Mouse (Mus musculus): ENCODE results near the gene Srgap3. TPM values are rescaled to one million over a fixed set of nuclear protein-coding genes. Genes with fewer than 3 reads are reported as not detected.

Srgap3 gene
- polyA plus RNA-seq, 1 experiment: 1.6 TPM

GRCm38 (mm10) chr6:112788174-112788573, 158.9 kb downstream of the Srgap3 start:
- DNase-seq: no peak
- Histone ChIP-seq H3K4me3 (replicated peaks; ENCODE audit: extremely low read depth, low read depth, low read length) (no peak overlapping the region), H3K4me1 (ENCODE audit: control insufficient read depth, insufficient read depth, low read length) (no peaks in the 10 kb centered on the region)
- WGBS: 70% methylated on average over 1 of the region's 1 CpGs
- TF ChIP-seq POLR2A (IDR thresholded peaks at IDR 0.05; ENCODE audit: borderline replicate concordance, extremely low read depth, low read depth, low read length): no peak
- TF ChIP-seq CTCF (IDR thresholded peaks at IDR 0.05; ENCODE audit: insufficient read depth, low read length): no peak

GRCm38 (mm10) chr6:112781409-112782093, 165.5 kb downstream of the Srgap3 start:
- 67% methylated on average over 10 of the region's 10 CpGs for WGBS
- Histone ChIP-seq H3K4me3 (replicated peaks; ENCODE audit: extremely low read depth, low read depth, low read length) (no peak overlapping the region), H3K4me1 (ENCODE audit: control insufficient read depth, insufficient read depth, low read length) (no peaks in the 10 kb centered on the region)
- DNase-seq: no peak
- TF ChIP-seq CTCF (IDR thresholded peaks at IDR 0.05; ENCODE audit: insufficient read depth, low read length) (0 out of 2 replicates have a peak, but pooled peaks have one; percentile 27), POLR2A (IDR thresholded peaks at IDR 0.05; ENCODE audit: borderline replicate concordance, extremely low read depth, low read depth, low read length) (no peak)

- TF ChIP-seq CTCF (IDR thresholded peaks at IDR 0.05; ENCODE audit: insufficient read depth, low read length) (no peak), POLR2A (IDR thresholded peaks at IDR 0.05; ENCODE audit: borderline replicate concordance, extremely low read depth, low read depth, low read length) (no peak)
- H3K4me3 ChIP-seq (replicated peaks; ENCODE audit: extremely low read depth, low read depth, low read length): no peak overlapping the region
- no peaks in the 10 kb centered on the region for H3K4me1 ChIP-seq (ENCODE audit: control insufficient read depth, insufficient read depth, low read length)
- DNase-seq: no peak
- 53% methylated on average over 3 of the region's 3 CpGs for WGBS
Observed at GRCm38 (mm10) chr6:112778211-112778610, 168.9 kb downstream of the Srgap3 start.

- 84% methylated on average over 6 of the region's 6 CpGs for WGBS
- TF ChIP-seq CTCF (IDR thresholded peaks at IDR 0.05; ENCODE audit: insufficient read depth, low read length) (no peak), POLR2A (IDR thresholded peaks at IDR 0.05; ENCODE audit: borderline replicate concordance, extremely low read depth, low read depth, low read length) (no peak)
- no peak for DNase-seq
Observed at GRCm38 (mm10) chr6:112776718-112777117, 170.3 kb downstream of the Srgap3 start.

GRCm38 (mm10) chr6:112773754-112774153, 173.3 kb downstream of the Srgap3 start:
- no peak for DNase-seq
- TF ChIP-seq POLR2A (IDR thresholded peaks at IDR 0.05; ENCODE audit: borderline replicate concordance, extremely low read depth, low read depth, low read length) (no peak), CTCF (IDR thresholded peaks at IDR 0.05; ENCODE audit: insufficient read depth, low read length) (no peak)
- H3K4me3 ChIP-seq (replicated peaks; ENCODE audit: extremely low read depth, low read depth, low read length): no peak overlapping the region
- no peaks in the 10 kb centered on the region for H3K4me1 ChIP-seq (ENCODE audit: control insufficient read depth, insufficient read depth, low read length)
- 84% methylated on average over 7 of the region's 7 CpGs for WGBS

More at GRCm38 (mm10) chr6:112776718-112777117, 170.3 kb downstream of the Srgap3 start:
- no peaks in the 10 kb centered on the region for H3K4me1 ChIP-seq (ENCODE audit: control insufficient read depth, insufficient read depth, low read length)
- no peak overlapping the region for H3K4me3 ChIP-seq (replicated peaks; ENCODE audit: extremely low read depth, low read depth, low read length)

GRCm38 (mm10) chr6:112770996-112771395, 176.1 kb downstream of the Srgap3 start:
- TF ChIP-seq CTCF (IDR thresholded peaks at IDR 0.05; ENCODE audit: insufficient read depth, low read length) (no peak), POLR2A (IDR thresholded peaks at IDR 0.05; ENCODE audit: borderline replicate concordance, extremely low read depth, low read depth, low read length) (no peak)
- WGBS: 81% methylated on average over 2 of the region's 2 CpGs

GRCm38 (mm10) chr6:112758541-112758940, 188.5 kb downstream of the Srgap3 start:
- TF ChIP-seq POLR2A (IDR thresholded peaks at IDR 0.05; ENCODE audit: borderline replicate concordance, extremely low read depth, low read depth, low read length): no peak
- no peak for TF ChIP-seq CTCF (IDR thresholded peaks at IDR 0.05; ENCODE audit: insufficient read depth, low read length)
- no peaks in the 10 kb centered on the region for H3K4me1 ChIP-seq (ENCODE audit: control insufficient read depth, insufficient read depth, low read length)
- no peak overlapping the region for H3K4me3 ChIP-seq (replicated peaks; ENCODE audit: extremely low read depth, low read depth, low read length)
- no peak for DNase-seq
- WGBS: 52% methylated on average over 4 of the region's 4 CpGs

More at GRCm38 (mm10) chr6:112770996-112771395, 176.1 kb downstream of the Srgap3 start:
- H3K4me3 ChIP-seq (replicated peaks; ENCODE audit: extremely low read depth, low read depth, low read length): no peak overlapping the region
- H3K4me1 ChIP-seq (ENCODE audit: control insufficient read depth, insufficient read depth, low read length): no peaks in the 10 kb centered on the region
- DNase-seq: no peak

- H3K4me1 ChIP-seq (ENCODE audit: control insufficient read depth, insufficient read depth, low read length): no peaks in the 10 kb centered on the region
- no peak for DNase-seq
- no peak overlapping the region for H3K4me3 ChIP-seq (replicated peaks; ENCODE audit: extremely low read depth, low read depth, low read length)
- TF ChIP-seq POLR2A (IDR thresholded peaks at IDR 0.05; ENCODE audit: borderline replicate concordance, extremely low read depth, low read depth, low read length) (no peak), CTCF (IDR thresholded peaks at IDR 0.05; ENCODE audit: insufficient read depth, low read length) (no peak)
- WGBS: 51% methylated on average over 4 of the region's 4 CpGs
Observed at GRCm38 (mm10) chr6:112756866-112757265, 190.2 kb downstream of the Srgap3 start.

- H3K4me3 ChIP-seq (replicated peaks; ENCODE audit: extremely low read depth, low read depth, low read length): no peak overlapping the region
- 84% methylated on average over 6 of the region's 6 CpGs for WGBS
- TF ChIP-seq POLR2A (IDR thresholded peaks at IDR 0.05; ENCODE audit: borderline replicate concordance, extremely low read depth, low read depth, low read length) (no peak), CTCF (IDR thresholded peaks at IDR 0.05; ENCODE audit: insufficient read depth, low read length) (no peak)
- H3K4me1 ChIP-seq (ENCODE audit: control insufficient read depth, insufficient read depth, low read length): no peaks in the 10 kb centered on the region
- no peak for DNase-seq
Observed at GRCm38 (mm10) chr6:112754994-112755393, 192.1 kb downstream of the Srgap3 start.

- WGBS: 77% methylated on average over 3 of the region's 3 CpGs
- H3K4me3 ChIP-seq (replicated peaks; ENCODE audit: extremely low read depth, low read depth, low read length): no peak overlapping the region
- DNase-seq: no peak
- TF ChIP-seq CTCF (IDR thresholded peaks at IDR 0.05; ENCODE audit: insufficient read depth, low read length) (no peak), POLR2A (IDR thresholded peaks at IDR 0.05; ENCODE audit: borderline replicate concordance, extremely low read depth, low read depth, low read length) (no peak)
- no peaks in the 10 kb centered on the region for H3K4me1 ChIP-seq (ENCODE audit: control insufficient read depth, insufficient read depth, low read length)
Observed at GRCm38 (mm10) chr6:112752517-112752916, 194.5 kb downstream of the Srgap3 start.
